Mouse (Mus musculus) forebrain, embryonic 15.5 days (tissue): ENCODE measurements around the gene Il6ra. TPM values are rescaled to one million over a fixed set of nuclear protein-coding genes. Genes with fewer than 3 reads are reported as not detected.

ENCODE experiments used
- ATAC-seq: fragments of 200-750 bp; cut with Nextera tagmentation; replicated peaks from 2 replicates; pipeline ENCODE4 v1.8.0; 2017; ENCODE audit warnings: mild to moderate bottlenecking, moderate TSS enrichment, moderate library complexity
- H3K27ac ChIP-seq: fragments of 300-500 bp; sonication (generic); replicated peaks from 2 replicates; pipeline ENCODE4 v1.5.1; 2015; ENCODE audit warnings: mild to moderate bottlenecking, inconsistent platforms
- H3K27me3 ChIP-seq: fragments of 300-500 bp; sonication (generic); 2 replicates; pipeline ENCODE4 v1.6.1; 2015; ENCODE audit warnings: inconsistent platforms
- H3K36me3 ChIP-seq: fragments of 300-500 bp; sonication (generic); 2 replicates; pipeline ENCODE4 v1.6.1; 2015; ENCODE audit warnings: mild to moderate bottlenecking, inconsistent platforms
- H3K4me1 ChIP-seq: fragments of 300-500 bp; sonication (generic); 2 replicates; pipeline ENCODE4 v1.6.1; 2015; ENCODE audit warnings: inconsistent platforms
- H3K4me2 ChIP-seq: fragments of 300-500 bp; sonication (generic); replicated peaks from 2 replicates; pipeline ENCODE4 v1.6.1; 2015; ENCODE audit warnings: mild to moderate bottlenecking, inconsistent platforms
- H3K4me3 ChIP-seq: fragments of 300-500 bp; sonication (generic); 2 replicates; pipeline ENCODE4 v1.5.1; 2015; ENCODE audit warnings: mild to moderate bottlenecking, inconsistent platforms
- H3K9ac ChIP-seq: fragments of 300-500 bp; sonication (generic); replicated peaks from 2 replicates; pipeline ENCODE4 v1.6.1; 2015; ENCODE audit warnings: mild to moderate bottlenecking, inconsistent platforms
- H3K9me3 ChIP-seq: fragments of 300-500 bp; sonication (generic); 2 replicates; pipeline ENCODE4 v1.6.1; 2016; ENCODE audit warnings: inconsistent platforms
- WGBS: fragments of 180-500 bp; shearing (Covaris S2); methylation state at CpG from one replicate; pipeline ENCODE4 v1.1.7; 2015; ENCODE audit warnings: mixed read lengths; 5-methylcytosine and 5-hydroxymethylcytosine counted together
- polyA plus RNA-seq: library from polyadenylated mRNA; unstranded; fragments of >200 nt; fragmentation: Nextera tagmentation; extraction: Ambion mirVana; gene quantifications from 2 replicates; pipeline ENCODE4 v1.2.1, GENCODE M21; 2015

Gene Il6ra
- 0.73 and 0.82 TPM in 2 replicates for polyA plus RNA-seq

DNA sequence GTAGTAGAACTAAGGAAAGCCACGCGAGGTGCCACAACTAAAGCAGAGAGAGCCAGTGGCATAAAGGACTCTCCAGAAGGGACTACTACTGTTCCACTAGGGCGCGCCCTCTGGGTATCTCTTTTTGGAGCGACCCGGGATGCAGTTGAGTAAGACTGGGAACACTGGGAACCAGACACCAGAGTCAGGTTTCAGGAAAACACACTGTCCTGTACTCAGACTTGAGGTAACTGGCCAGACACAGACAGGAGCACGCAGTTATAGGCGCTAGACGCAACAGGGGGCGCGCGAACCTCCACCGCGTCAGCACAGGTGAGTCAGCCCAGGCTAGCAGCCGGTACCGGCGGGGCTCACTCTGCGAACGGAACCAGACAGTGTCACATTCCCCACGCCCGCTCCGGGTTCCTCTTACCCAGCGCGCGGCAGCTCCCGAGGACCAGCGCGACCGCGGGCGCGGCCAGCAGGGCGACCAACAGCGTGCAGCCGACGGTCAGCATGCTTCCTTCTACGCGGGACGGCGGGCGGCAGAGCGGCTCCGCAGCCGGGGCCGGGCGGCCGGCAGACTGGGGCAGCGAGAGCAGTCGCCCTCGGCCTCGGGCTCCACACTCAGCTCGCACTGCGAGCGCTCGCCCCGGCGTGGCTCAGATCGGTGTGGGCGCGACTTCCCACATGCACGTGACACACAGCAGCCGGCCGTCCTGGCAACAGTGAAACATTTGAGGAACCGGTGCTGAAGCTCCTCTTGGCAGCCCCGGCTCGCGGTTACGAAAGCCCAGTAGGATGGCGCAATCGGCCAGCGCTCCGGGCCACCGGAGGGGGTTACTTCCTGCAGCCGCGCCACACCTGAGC lies at the start of gene Il6ra:
Gene Il6ra (minus strand): TSS at position 654 of the 849 bp plus-strand sequence.
- H3K4me2 ChIP-seq, result peak within 1 kb of the TSS; percentile 99
- H3K9me3 ChIP-seq, result no peaks in the 10 kb centered on the region
- 2% methylated on average over 75 of the region's 75 CpGs for WGBS
- no peaks in the 10 kb centered on the region for H3K36me3 ChIP-seq
- peak within 1 kb of the TSS; percentile 55 for H3K4me3 ChIP-seq
- peaks cover 12% of the 10 kb centered on the region for H3K4me1 ChIP-seq
- peak within 1 kb of the TSS; percentile 41 for H3K9ac ChIP-seq
- H3K27me3 ChIP-seq, result peaks cover 27% of the 10 kb centered on the region
- ATAC-seq, result peak; percentile 88
- H3K27ac ChIP-seq, result no peak within 1 kb of the TSS

DNA sequence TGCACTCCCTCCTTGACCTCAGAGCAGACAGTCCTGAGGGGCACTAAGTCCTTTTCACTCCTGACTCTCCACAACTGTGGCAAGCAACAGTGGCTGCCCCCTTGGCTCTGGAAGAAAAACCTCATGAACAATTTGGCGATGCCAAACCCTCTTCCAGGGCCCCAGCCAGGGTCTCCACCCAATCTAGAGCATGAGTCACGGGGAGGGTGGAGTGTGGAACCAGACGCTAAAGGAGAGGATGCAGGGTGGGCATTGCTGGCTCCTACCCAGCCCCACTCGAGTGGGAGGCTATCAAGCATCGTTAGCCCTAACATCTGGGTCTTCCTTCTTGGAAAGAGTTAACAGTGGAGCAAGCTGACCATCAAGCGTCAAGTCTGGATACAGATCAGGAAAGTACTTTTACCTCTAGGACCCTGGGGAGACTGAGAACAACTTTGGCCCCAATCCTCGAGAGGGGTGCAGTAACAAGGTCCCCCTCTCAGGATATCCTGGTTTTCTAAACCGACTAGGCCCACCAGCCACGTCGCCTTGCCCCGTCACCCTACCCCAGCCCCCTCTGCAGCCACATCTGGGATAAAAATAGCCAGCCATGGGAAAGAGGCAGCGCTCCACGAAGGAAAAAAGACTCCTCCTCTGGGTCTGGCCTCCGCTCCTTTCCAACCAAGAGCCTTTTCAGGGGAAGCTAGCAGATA lies 49.2 kb upstream of the Il6ra start:
- WGBS, result 3% methylated on average over 14 of the region's 14 CpGs
- H3K4me3 ChIP-seq, result peak overlapping the region; percentile 65
- no peak for ATAC-seq
- no peaks in the 10 kb centered on the region for H3K27me3 ChIP-seq
- H3K27ac ChIP-seq, result peak overlapping the region; percentile 95
- peak overlapping the region; percentile 83 for H3K4me2 ChIP-seq
- peaks cover 15% of the 10 kb centered on the region for H3K36me3 ChIP-seq
- no peaks in the 10 kb centered on the region for H3K9me3 ChIP-seq
- H3K4me1 ChIP-seq, result peaks cover 51% of the 10 kb centered on the region
- peak overlapping the region; percentile 80 for H3K9ac ChIP-seq

DNA sequence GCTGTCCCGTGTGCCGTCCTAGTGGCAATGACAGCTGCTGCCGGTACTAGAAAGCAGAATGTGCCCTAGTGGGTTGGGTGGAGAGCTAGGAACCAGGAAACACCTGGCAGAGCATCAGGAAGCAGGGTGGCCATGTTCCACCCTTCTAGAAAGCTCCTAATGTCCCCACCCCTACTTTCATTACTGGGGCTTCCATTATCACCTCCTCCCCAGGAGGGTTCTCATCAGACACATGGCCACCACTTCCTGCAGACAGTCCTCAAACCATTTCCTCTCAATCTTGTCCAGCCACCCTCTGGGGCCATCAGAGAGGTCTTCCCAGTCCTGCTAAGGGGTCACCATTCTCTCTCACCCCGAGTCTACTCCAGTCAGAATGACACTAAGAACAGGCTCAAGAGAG lies 48.4 kb upstream of the Il6ra start:
- H3K4me1 ChIP-seq, result peaks cover 51% of the 10 kb centered on the region
- peak overlapping the region; percentile 65 for H3K4me3 ChIP-seq
- H3K9me3 ChIP-seq, result no peaks in the 10 kb centered on the region
- no peak overlapping the region for H3K27ac ChIP-seq
- H3K4me2 ChIP-seq, result peak overlapping the region; percentile 83
- H3K9ac ChIP-seq, result peak overlapping the region; percentile 80; the same call in 1 of the 2 replicates
- ATAC-seq, result no peak
- no peaks in the 10 kb centered on the region for H3K27me3 ChIP-seq
- peaks cover 22% of the 10 kb centered on the region for H3K36me3 ChIP-seq
- WGBS, result 57% methylated on average over 4 of the region's 4 CpGs

DNA sequence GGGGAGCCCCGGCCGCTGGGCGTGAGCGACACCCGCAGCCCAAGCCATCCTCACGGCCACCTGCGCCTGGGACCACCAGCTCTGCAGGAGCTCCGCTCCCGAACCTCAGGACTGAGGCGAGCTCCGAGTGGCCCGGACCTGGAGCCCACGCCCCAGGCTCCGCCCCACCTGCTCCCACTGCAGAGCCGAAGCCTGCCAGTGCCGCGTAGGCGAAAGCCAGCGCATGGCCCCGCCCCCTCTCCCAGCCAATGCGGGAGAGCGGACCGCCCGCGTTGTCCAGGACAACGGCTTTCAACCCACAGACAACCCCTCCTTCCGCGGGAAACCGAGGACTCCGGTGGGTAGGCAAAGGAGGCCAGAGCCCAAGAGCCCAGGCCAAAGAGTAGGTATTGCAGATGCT lies 47.5 kb upstream of the Il6ra start:
- peak overlapping the region; percentile 65 for H3K4me3 ChIP-seq
- H3K27me3 ChIP-seq, result no peaks in the 10 kb centered on the region
- ATAC-seq, result peak; percentile 90
- peak overlapping the region; percentile 65 for H3K9ac ChIP-seq
- no peaks in the 10 kb centered on the region for H3K9me3 ChIP-seq
- WGBS, result under 1% methylated on average over 29 of the region's 30 CpGs
- peaks cover 31% of the 10 kb centered on the region for H3K36me3 ChIP-seq
- peak overlapping the region; percentile 83 for H3K4me2 ChIP-seq
- H3K4me1 ChIP-seq, result peaks cover 51% of the 10 kb centered on the region
- peak overlapping the region; percentile 47 for H3K27ac ChIP-seq

DNA sequence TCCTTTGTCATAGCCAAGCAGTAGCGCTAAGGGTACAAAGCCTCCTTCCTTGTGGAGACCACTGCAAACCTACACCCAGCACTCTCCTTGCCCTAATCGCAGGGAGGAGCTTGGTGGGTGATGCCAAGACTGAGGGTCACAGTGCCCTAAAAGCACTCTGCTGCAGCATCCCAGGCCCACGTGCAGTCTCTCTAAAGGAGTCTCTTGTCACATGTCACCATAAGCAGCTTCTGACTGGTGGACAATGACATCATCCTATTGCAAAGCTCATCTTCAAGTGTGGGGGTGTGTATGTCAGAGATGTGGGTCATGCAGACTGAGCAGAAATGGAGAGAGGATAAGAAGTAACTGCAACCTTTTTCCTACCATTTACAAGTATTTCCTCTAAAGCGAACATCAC lies 46.4 kb upstream of the Il6ra start:
- Histone ChIP-seq H3K27me3 (no peaks in the 10 kb centered on the region), H3K4me3 (peak overlapping the region; percentile 65), H3K9me3 (no peaks in the 10 kb centered on the region), H3K4me1 (peaks cover 47% of the 10 kb centered on the region), H3K9ac (no peak overlapping the region), H3K36me3 (peaks cover 36% of the 10 kb centered on the region), H3K4me2 (peak overlapping the region; percentile 83), H3K27ac (no peak overlapping the region)
- 55% methylated on average over 4 of the region's 4 CpGs for WGBS
- no peak for ATAC-seq

DNA sequence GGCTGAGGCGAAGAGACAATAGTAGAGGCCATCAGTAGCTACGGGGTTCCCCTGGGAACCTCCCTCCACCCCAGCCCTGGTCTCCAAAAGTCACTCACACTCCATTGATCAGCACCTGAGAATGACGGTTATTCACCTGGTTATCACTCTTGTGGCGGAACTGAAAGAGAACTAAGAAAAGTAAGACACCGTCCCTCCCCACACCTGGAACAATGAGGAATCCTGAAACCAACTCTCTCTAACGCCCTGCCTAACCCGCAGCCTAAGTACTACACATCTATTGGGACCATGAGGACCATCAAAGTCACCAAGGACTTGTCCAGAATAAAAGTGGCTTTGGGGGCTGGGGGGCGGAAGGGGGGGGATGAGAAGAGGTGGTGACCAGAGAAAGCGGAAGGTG lies 44.9 kb upstream of the Il6ra start:
- no peak overlapping the region for H3K4me2 ChIP-seq
- no peaks in the 10 kb centered on the region for H3K27me3 ChIP-seq
- peaks cover 38% of the 10 kb centered on the region for H3K4me1 ChIP-seq
- H3K9ac ChIP-seq, result no peak overlapping the region
- no peak overlapping the region for H3K27ac ChIP-seq
- H3K4me3 ChIP-seq, result no peak overlapping the region
- ATAC-seq, result no peak
- H3K36me3 ChIP-seq, result peaks cover 46% of the 10 kb centered on the region
- WGBS, result 93% methylated on average over 9 of the region's 9 CpGs
- no peaks in the 10 kb centered on the region for H3K9me3 ChIP-seq

DNA sequence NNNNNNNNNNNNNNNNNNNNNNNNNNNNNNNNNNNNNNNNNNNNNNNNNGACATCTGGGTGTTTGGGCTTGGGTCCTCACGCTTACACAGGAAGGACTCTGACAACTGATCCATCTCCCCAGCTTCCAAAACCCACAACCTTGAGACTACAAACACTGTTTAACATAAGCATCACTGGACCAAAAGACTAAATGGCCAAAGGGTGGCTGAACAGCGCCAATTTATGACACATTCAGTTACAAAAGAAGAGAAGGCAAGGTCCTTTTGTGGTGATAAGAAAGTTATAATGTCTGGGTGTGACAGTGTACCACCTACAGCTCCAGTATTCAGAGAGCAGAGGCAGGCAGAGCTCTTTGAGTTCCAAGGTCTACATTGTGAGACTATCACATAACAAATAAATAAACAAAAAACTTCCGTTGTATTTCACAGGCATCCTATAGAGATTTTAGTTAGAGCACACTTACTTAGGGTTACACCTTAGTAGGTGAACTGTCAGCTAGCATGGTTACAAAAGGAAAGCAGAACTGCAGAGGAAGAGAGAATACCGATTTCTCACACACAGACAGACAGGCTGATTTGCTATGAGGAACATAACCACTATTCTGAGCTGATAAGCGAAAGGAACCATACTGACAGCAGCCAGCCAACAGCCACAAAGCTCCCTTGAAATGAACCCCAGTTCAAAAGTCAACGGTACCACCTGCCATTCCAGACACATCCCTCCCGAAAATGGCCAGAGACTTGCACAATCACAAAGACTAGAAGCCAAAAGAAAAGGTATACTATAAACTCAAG lies 43.4 kb upstream of the Il6ra start:
- H3K4me1 ChIP-seq, result peaks cover 27% of the 10 kb centered on the region
- H3K9me3 ChIP-seq, result no peaks in the 10 kb centered on the region
- no peak overlapping the region for H3K9ac ChIP-seq
- peaks cover 61% of the 10 kb centered on the region for H3K36me3 ChIP-seq
- H3K4me2 ChIP-seq, result no peak overlapping the region
- WGBS, result 95% methylated on average over 7 of the region's 7 CpGs
- no peaks in the 10 kb centered on the region for H3K27me3 ChIP-seq
- H3K27ac ChIP-seq, result no peak overlapping the region
- no peak for ATAC-seq
- no peak overlapping the region for H3K4me3 ChIP-seq

DNA sequence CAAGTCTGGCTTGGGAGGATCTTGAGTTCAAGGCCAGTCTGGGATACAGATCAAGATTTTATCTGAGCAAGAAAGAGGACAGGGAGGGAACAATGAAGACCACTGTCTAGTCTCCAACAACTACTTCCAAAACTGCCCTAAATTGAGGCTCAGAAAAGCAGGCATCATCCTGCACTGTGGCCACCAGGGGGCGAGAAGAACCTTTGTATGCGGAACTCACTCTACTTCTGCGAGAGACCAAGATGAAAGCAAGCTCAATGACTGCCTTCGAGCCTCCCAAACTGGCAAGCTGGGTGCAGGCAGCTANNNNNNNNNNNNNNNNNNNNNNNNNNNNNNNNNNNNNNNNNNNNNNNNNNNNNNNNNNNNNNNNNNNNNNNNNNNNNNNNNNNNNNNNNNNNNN lies 40.4 kb upstream of the Il6ra start:
- Histone ChIP-seq H3K4me2 (no peak overlapping the region), H3K27ac (no peak overlapping the region), H3K9ac (no peak overlapping the region), H3K4me3 (no peak overlapping the region), H3K27me3 (no peaks in the 10 kb centered on the region), H3K36me3 (peaks cover 87% of the 10 kb centered on the region), H3K4me1 (no peaks in the 10 kb centered on the region), H3K9me3 (no peaks in the 10 kb centered on the region)
- 0% methylated on average over 4 of the region's 4 CpGs for WGBS
- 0 out of 2 replicates have a peak, but pooled peaks have one; percentile 51 for ATAC-seq

DNA sequence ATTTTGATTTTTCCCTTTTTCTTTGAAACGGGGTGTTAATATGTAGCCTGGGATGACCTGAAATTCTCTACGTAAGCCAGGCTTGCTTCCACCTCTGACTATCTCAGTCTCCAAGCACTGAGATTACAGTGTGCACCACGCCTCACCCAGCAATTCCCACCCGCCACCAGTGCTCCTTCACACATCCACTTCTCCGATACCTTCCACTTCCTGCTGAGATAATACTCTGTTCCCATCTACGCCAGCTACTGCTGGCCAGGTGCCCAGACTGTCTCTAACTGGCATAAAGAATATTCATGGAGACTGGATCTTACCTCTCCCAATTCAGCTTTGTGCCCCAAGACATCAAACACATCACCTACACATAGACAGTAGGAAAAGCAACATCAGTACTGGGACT lies 35.7 kb upstream of the Il6ra start:
- Histone ChIP-seq H3K4me2 (no peak overlapping the region), H3K4me1 (no peaks in the 10 kb centered on the region), H3K9me3 (no peaks in the 10 kb centered on the region), H3K9ac (no peak overlapping the region), H3K36me3 (peaks cover 95% of the 10 kb centered on the region), H3K27me3 (no peaks in the 10 kb centered on the region), H3K27ac (no peak overlapping the region), H3K4me3 (no peak overlapping the region)
- 59% methylated on average over 6 of the region's 6 CpGs for WGBS
- no peak for ATAC-seq

DNA sequence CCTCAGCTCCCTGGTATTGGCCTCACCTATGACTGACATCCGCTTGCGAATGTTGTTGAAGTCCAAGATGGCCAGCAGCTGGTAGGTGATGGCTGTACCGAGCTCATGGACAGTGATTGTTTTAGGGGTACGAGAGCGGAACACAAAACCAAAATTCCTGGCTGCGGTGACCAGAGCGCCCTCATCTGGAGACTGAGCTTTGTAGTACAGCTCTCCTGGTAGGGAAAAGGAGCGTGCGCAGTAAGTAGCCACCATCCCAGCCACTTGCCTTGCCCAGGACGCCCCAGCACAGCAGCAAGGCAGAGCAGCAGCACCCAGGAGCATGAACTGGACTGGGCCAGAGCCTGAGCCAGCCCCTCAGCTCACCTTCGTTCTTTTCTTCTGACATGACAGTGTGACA lies 35.0 kb upstream of the Il6ra start:
- Histone ChIP-seq H3K27ac (no peak overlapping the region), H3K27me3 (no peaks in the 10 kb centered on the region), H3K9me3 (no peaks in the 10 kb centered on the region), H3K4me2 (no peak overlapping the region), H3K9ac (no peak overlapping the region), H3K36me3 (peaks cover 98% of the 10 kb centered on the region), H3K4me3 (no peak overlapping the region), H3K4me1 (no peaks in the 10 kb centered on the region)
- no peak for ATAC-seq
- WGBS, result 85% methylated on average over 11 of the region's 11 CpGs

DNA sequence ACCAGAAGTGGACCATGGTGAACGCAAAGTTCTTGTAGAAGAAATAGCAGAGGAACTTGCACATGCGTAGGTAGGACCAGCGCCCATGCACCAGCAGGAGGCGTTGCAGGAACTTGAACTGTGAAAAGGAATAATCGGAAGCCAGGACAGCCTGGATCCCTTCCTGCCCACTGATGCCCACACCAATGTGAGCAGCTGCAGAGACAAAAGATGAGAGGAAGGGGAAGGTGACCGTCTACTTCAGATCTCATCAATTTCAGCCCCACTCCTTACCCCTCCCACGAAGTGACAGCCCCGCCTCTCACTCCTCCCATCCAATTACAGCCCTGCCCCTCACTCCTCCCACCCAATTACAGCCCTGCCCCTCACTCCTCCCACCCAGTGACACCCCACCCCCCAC lies 32.0 kb upstream of the Il6ra start:
- H3K36me3 ChIP-seq, result peaks cover 98% of the 10 kb centered on the region
- no peak overlapping the region for H3K27ac ChIP-seq
- no peak overlapping the region for H3K4me3 ChIP-seq
- no peaks in the 10 kb centered on the region for H3K27me3 ChIP-seq
- 85% methylated on average over 8 of the region's 8 CpGs for WGBS
- no peaks in the 10 kb centered on the region for H3K4me1 ChIP-seq
- no peak overlapping the region for H3K9ac ChIP-seq
- no peak overlapping the region for H3K4me2 ChIP-seq
- ATAC-seq, result no peak
- H3K9me3 ChIP-seq, result no peaks in the 10 kb centered on the region

DNA sequence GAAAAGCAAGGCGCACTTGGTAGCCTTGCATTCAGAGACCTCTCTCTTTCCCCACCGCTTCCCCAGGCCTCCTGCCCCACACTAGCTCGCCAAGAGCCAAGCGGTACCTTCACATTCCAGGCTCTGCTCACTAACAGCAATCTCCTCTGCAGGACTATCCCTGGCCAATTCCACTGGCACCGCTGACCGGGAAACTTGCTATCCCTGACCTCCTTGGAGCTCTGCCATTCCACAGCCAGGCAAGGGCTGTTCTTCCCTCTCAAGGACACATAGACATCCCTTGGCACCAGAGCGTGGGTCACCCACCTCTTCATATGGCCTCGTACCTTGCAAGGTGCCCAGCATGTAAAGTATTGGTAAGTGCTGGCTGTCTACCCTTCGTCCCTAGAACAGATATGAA lies 29.9 kb upstream of the Il6ra start:
- no peak overlapping the region for H3K9ac ChIP-seq
- 87% methylated on average over 9 of the region's 9 CpGs for WGBS
- H3K27me3 ChIP-seq, result no peaks in the 10 kb centered on the region
- ATAC-seq, result no peak
- no peaks in the 10 kb centered on the region for H3K9me3 ChIP-seq
- H3K4me2 ChIP-seq, result no peak overlapping the region
- no peak overlapping the region for H3K27ac ChIP-seq
- H3K36me3 ChIP-seq, result peaks cover 91% of the 10 kb centered on the region
- no peak overlapping the region for H3K4me3 ChIP-seq
- H3K4me1 ChIP-seq, result no peaks in the 10 kb centered on the region
